Mouse (Mus musculus) hindbrain, embryonic 11.5 days (tissue): ENCODE results near the gene Spata46. TPM values are rescaled to one million over a fixed set of nuclear protein-coding genes. Genes with fewer than 3 reads are reported as not detected.

Source experiments
- ATAC-seq: fragments of 200-750 bp; cut with Nextera tagmentation; 2 replicates; pipeline ENCODE4 v1.8.0; 2017; ENCODE audit warnings: mild to moderate bottlenecking, moderate TSS enrichment, moderate library complexity; ENCODE audit not compliant: low FRiP score
- DNase-seq: peaks from one replicate; pipeline ENCODE4 v3.0.0-alpha.2; 2015; ENCODE audit warnings: low spot score
- H3K27ac ChIP-seq: fragments of 300-500 bp; sonication (generic); 2 replicates; pipeline ENCODE4 v1.5.1; 2014; ENCODE audit warnings: mild to moderate bottlenecking, low read depth, low read length
- H3K27me3 ChIP-seq: fragments of 300-500 bp; sonication (generic); 2 replicates; pipeline ENCODE4 v1.6.1; 2014; ENCODE audit warnings: mild to moderate bottlenecking, low read length, moderate library complexity, mixed read lengths; ENCODE audit not compliant: control insufficient read depth, insufficient read depth
- H3K36me3 ChIP-seq: fragments of 300-500 bp; sonication (generic); 2 replicates; pipeline ENCODE4 v1.6.1; 2014; ENCODE audit warnings: mild to moderate bottlenecking, low read length, moderate library complexity, mixed read lengths; ENCODE audit not compliant: control insufficient read depth, insufficient read depth
- H3K4me1 ChIP-seq: fragments of 300-500 bp; sonication (generic); replicated peaks from 2 replicates; pipeline ENCODE4 v1.6.1; 2014; ENCODE audit warnings: low read length, mixed read lengths; ENCODE audit not compliant: control insufficient read depth, insufficient read depth
- H3K4me2 ChIP-seq: fragments of 300-500 bp; sonication (generic); replicated peaks from 2 replicates; pipeline ENCODE4 v1.6.1; 2014; ENCODE audit warnings: mild to moderate bottlenecking, low read depth, low read length
- H3K4me3 ChIP-seq: fragments of 300-500 bp; sonication (generic); 2 replicates; pipeline ENCODE4 v1.5.1; 2014; ENCODE audit warnings: low read depth, low read length
- H3K9ac ChIP-seq: fragments of 300-500 bp; sonication (generic); 2 replicates; pipeline ENCODE4 v1.6.1; 2014; ENCODE audit warnings: low read depth, low read length
- H3K9me3 ChIP-seq: fragments of 300-500 bp; sonication (generic); 2 replicates; pipeline ENCODE4 v1.6.1; 2016; ENCODE audit warnings: low read length; ENCODE audit not compliant: control insufficient read depth
- WGBS: fragments of 180-500 bp; shearing (Covaris S2); extraction: QIAGEN DNeasy Blood & Tissue Kit; methylation state at CpG from one replicate; pipeline ENCODE4 v1.1.7; 2014; 5-methylcytosine and 5-hydroxymethylcytosine counted together
- polyA plus RNA-seq: library from polyadenylated mRNA; unstranded; fragments of >200 nt; fragmentation: Nextera tagmentation; extraction: Ambion mirVana; gene quantifications from 2 replicates; pipeline ENCODE4 v1.2.1, GENCODE M21; 2014

The Spata46 gene
- polyA plus RNA-seq, 1 experiment from 2014 or later, result 1.9 TPM

- Histone ChIP-seq H3K9me3 (no peaks in the 10 kb centered on the region), H3K4me2 (no peak overlapping the region), H3K27me3 (no peaks in the 10 kb centered on the region), H3K9ac (no peak overlapping the region), H3K4me1 (no peaks in the 10 kb centered on the region), H3K36me3 (no peaks in the 10 kb centered on the region), H3K27ac (no peak overlapping the region), H3K4me3 (no peak overlapping the region)
- peak; percentile 5 for DNase-seq
- 72% methylated on average over 15 of the region's 15 CpGs for WGBS
- ATAC-seq, result no peak
Observed at GRCm38 (mm10) chr1:170294786-170295570, 13.6 kb upstream of the Spata46 start.

- no peak for DNase-seq
- 66% methylated on average over 4 of the region's 4 CpGs for WGBS
- no peak overlapping the region for H3K4me3 ChIP-seq
Observed at GRCm38 (mm10) chr1:170299496-170299895, 9.1 kb upstream of the Spata46 start.

GRCm38 (mm10) chr1:170301686-170302085 lies 6.9 kb upstream of the Spata46 start:
- ATAC-seq, result no peak
- Histone ChIP-seq H3K9ac (no peak overlapping the region), H3K4me2 (no peak overlapping the region), H3K4me1 (no peaks in the 10 kb centered on the region), H3K9me3 (no peaks in the 10 kb centered on the region), H3K36me3 (no peaks in the 10 kb centered on the region), H3K27ac (no peak overlapping the region), H3K27me3 (no peaks in the 10 kb centered on the region), H3K4me3 (no peak overlapping the region)
- WGBS, result 93% methylated on average over 9 of the region's 9 CpGs
- no peak for DNase-seq

More at GRCm38 (mm10) chr1:170299496-170299895, 9.1 kb upstream of the Spata46 start:
- Histone ChIP-seq H3K4me1 (no peaks in the 10 kb centered on the region), H3K27ac (no peak overlapping the region), H3K4me2 (no peak overlapping the region), H3K36me3 (no peaks in the 10 kb centered on the region), H3K27me3 (no peaks in the 10 kb centered on the region), H3K9me3 (no peaks in the 10 kb centered on the region), H3K9ac (no peak overlapping the region)
- no peak for ATAC-seq

GRCm38 (mm10) chr1:170302456-170302855 lies 6.1 kb upstream of the Spata46 start:
- DNase-seq, result no peak
- Histone ChIP-seq H3K9ac (no peak overlapping the region), H3K4me1 (no peaks in the 10 kb centered on the region), H3K27ac (no peak overlapping the region), H3K4me3 (no peak overlapping the region), H3K36me3 (no peaks in the 10 kb centered on the region), H3K4me2 (no peak overlapping the region), H3K27me3 (no peaks in the 10 kb centered on the region), H3K9me3 (no peaks in the 10 kb centered on the region)
- no peak for ATAC-seq
- WGBS, result 68% methylated on average over 6 of the region's 6 CpGs

GRCm38 (mm10) chr1:170303103-170303502 lies 5.5 kb upstream of the Spata46 start:
- Histone ChIP-seq H3K9me3 (no peaks in the 10 kb centered on the region), H3K27ac (no peak overlapping the region), H3K4me1 (no peaks in the 10 kb centered on the region), H3K9ac (no peak overlapping the region), H3K36me3 (no peaks in the 10 kb centered on the region), H3K27me3 (no peaks in the 10 kb centered on the region), H3K4me3 (no peak overlapping the region), H3K4me2 (no peak overlapping the region)
- DNase-seq (peak; percentile 12), ATAC-seq (no peak)
- WGBS, result 32% methylated on average over 6 of the region's 6 CpGs

- Histone ChIP-seq H3K9ac (no peak overlapping the region), H3K36me3 (no peaks in the 10 kb centered on the region), H3K4me3 (no peak overlapping the region), H3K9me3 (no peaks in the 10 kb centered on the region), H3K4me2 (no peak overlapping the region), H3K27me3 (no peaks in the 10 kb centered on the region), H3K27ac (no peak overlapping the region), H3K4me1 (no peaks in the 10 kb centered on the region)
- DNase-seq (no peak), ATAC-seq (no peak)
- WGBS, result 94% methylated on average over 10 of the region's 10 CpGs
Observed at GRCm38 (mm10) chr1:170305002-170305401, 3.6 kb upstream of the Spata46 start.

- no peak for DNase-seq
- 95% methylated on average over 4 of the region's 4 CpGs for WGBS
- H3K36me3 ChIP-seq, result no peaks in the 10 kb centered on the region
Observed at GRCm38 (mm10) chr1:170306232-170306631, 2.4 kb upstream of the Spata46 start, which contains the start of gene Gm7694. Gm7694 (minus strand) TSS chr1:170306332.

GRCm38 (mm10) chr1:170311431-170311830 lies 2.8 kb downstream of the Spata46 start:
- ATAC-seq (no peak), DNase-seq (no peak)
- Histone ChIP-seq H3K4me3 (no peak overlapping the region), H3K36me3 (no peaks in the 10 kb centered on the region), H3K27ac (no peak overlapping the region), H3K4me1 (no peaks in the 10 kb centered on the region), H3K27me3 (no peaks in the 10 kb centered on the region), H3K9me3 (no peaks in the 10 kb centered on the region), H3K9ac (no peak overlapping the region), H3K4me2 (no peak overlapping the region)
- WGBS, result 79% methylated on average over 6 of the region's 6 CpGs

More at GRCm38 (mm10) chr1:170306232-170306631, 2.4 kb upstream of the Spata46 start, which contains the start of gene Gm7694:
- Histone ChIP-seq H3K4me2 (no peak within 1 kb of the TSS), H3K4me1 (no peaks in the 10 kb centered on the region), H3K9me3 (no peaks in the 10 kb centered on the region), H3K4me3 (no peak within 1 kb of the TSS), H3K9ac (no peak within 1 kb of the TSS), H3K27me3 (no peaks in the 10 kb centered on the region), H3K27ac (no peak within 1 kb of the TSS)
- no peak for ATAC-seq

GRCm38 (mm10) chr1:170322046-170322445 lies 13.4 kb downstream of the Spata46 start:
- ATAC-seq, result no peak
- Histone ChIP-seq H3K9ac (no peak overlapping the region), H3K4me2 (no peak overlapping the region), H3K27me3 (no peaks in the 10 kb centered on the region), H3K4me1 (no peaks in the 10 kb centered on the region), H3K36me3 (no peaks in the 10 kb centered on the region), H3K27ac (no peak overlapping the region), H3K9me3 (no peaks in the 10 kb centered on the region), H3K4me3 (no peak overlapping the region)
- DNase-seq, result no peak
- WGBS, result 88% methylated on average over 2 of the region's 2 CpGs
